Mouse (Mus musculus) myocyte (in vitro differentiated cells): ENCODE measurements around the gene Coq6.

Source experiments
- CEBPB ChIP-seq: IDR thresholded peaks from 2 replicates; pipeline ENCODE4 v1.6.1; 2011; ENCODE audit warnings: mild to moderate bottlenecking, moderate library complexity; ENCODE audit not compliant: poor library complexity, insufficient read depth, severe bottlenecking
- E2F4 ChIP-seq: IDR thresholded peaks from one replicate; pipeline ENCODE4 v1.6.1; 2011; ENCODE audit warnings: mild to moderate bottlenecking, control low read depth, moderate library complexity; ENCODE audit not compliant: insufficient read depth
- MAX ChIP-seq: IDR thresholded peaks from one replicate; pipeline ENCODE4 v1.6.1; 2011; ENCODE audit warnings: low read depth, mild to moderate bottlenecking, control low read depth
- MYOD1 ChIP-seq, 3 experiments: IDR thresholded peaks; one replicate each; pipeline ENCODE4 v1.6.1; 2011; ENCODE audit warnings: control low read depth in 2 of 3, low read depth in 2 of 3, mild to moderate bottlenecking in 2 of 3, moderate library complexity in 1 of 3; ENCODE audit not compliant: insufficient read length in 2 of 3, control insufficient read depth in 1 of 3
- MYOG ChIP-seq, 3 experiments: IDR thresholded peaks; one replicate each; pipeline ENCODE4 v1.6.1; 2011; ENCODE audit warnings: control low read depth in 2 of 3, low read depth in 2 of 3, mild to moderate bottlenecking in 2 of 3; ENCODE audit not compliant: insufficient read length in 2 of 3, control insufficient read depth in 1 of 3, insufficient read depth in 1 of 3
- POLR2A ChIP-seq: IDR thresholded peaks from one replicate; pipeline ENCODE4 v1.6.1; 2011; ENCODE audit warnings: low read depth, mild to moderate bottlenecking, control low read depth, moderate library complexity; ENCODE audit not compliant: insufficient read length
- POLR2AphosphoS2 ChIP-seq: IDR thresholded peaks from one replicate; pipeline ENCODE4 v1.6.1; 2011; ENCODE audit warnings: low read depth, control low read depth; ENCODE audit not compliant: insufficient read length
- REST ChIP-seq: IDR thresholded peaks from one replicate; pipeline ENCODE4 v1.6.1; 2011; ENCODE audit warnings: mild to moderate bottlenecking, control low read depth, moderate library complexity; ENCODE audit not compliant: insufficient read depth, insufficient read length
- SRF ChIP-seq: IDR thresholded peaks from one replicate; pipeline ENCODE4 v1.6.1; 2011; ENCODE audit warnings: low read depth; ENCODE audit not compliant: control insufficient read depth, insufficient read length
- TCF12 ChIP-seq: IDR thresholded peaks from one replicate; pipeline ENCODE4 v1.6.1; 2011; ENCODE audit warnings: mild to moderate bottlenecking, control low read depth; ENCODE audit not compliant: poor library complexity, insufficient read depth, severe bottlenecking
- TCF3 ChIP-seq: IDR thresholded peaks from one replicate; pipeline ENCODE4 v1.6.1; 2011; ENCODE audit warnings: low read depth, control low read depth; ENCODE audit not compliant: insufficient read length
- USF1 ChIP-seq: IDR thresholded peaks from one replicate; pipeline ENCODE4 v1.6.1; 2011; ENCODE audit warnings: low read depth, mild to moderate bottlenecking, control low read depth, moderate library complexity

- TF ChIP-seq SRF (no peak), POLR2A (no peak), TCF12 (no peak), MYOD1 (IDR thresholded peaks at IDR 0.05; ENCODE audit: control insufficient read depth in 1 of 3, insufficient read length in 2 of 3, low read depth in 2 of 3) (no peak), MAX (no peak), POLR2AphosphoS2 (no peak), TCF3 (no peak), REST (no peak), USF1 (no peak), E2F4 (no peak), CEBPB (no peak), MYOG (IDR thresholded peaks at IDR 0.05; ENCODE audit: control insufficient read depth in 1 of 3, insufficient read depth in 1 of 3, insufficient read length in 2 of 3, low read depth in 2 of 3) (no peak)
These were observed 27.4 kb downstream of the Coq6 start for GRCm38 (mm10) chr12:84388774-84389400.
